Mouse (Mus musculus): Measurements from ENCODE around the gene Actr1b. TPM values are rescaled to one million over a fixed set of nuclear protein-coding genes. Genes with fewer than 3 reads are reported as not detected.

Gene Actr1b
- total and polyA plus RNA-seq, 2 experiments from 2014 or later, result 67.5 to 80.5 TPM

GRCm38 (mm10) chr1:36753932-36754675 lies 39.9 kb upstream of the Actr1b start:
- WGBS, result 71% methylated on average over 6 of the region's 6 CpGs
- Histone ChIP-seq H3K9me3 (replicated peaks; ENCODE audit: control insufficient read depth, low read length) (no peaks in the 10 kb centered on the region), H3K9ac (replicated peaks; ENCODE audit: low read depth, low read length) (no peak overlapping the region), H3K36me3 (replicated peaks; ENCODE audit: control insufficient read depth, insufficient read depth, low read length) (no peaks in the 10 kb centered on the region), H3K27me3 (ENCODE audit: control insufficient read depth, insufficient read depth, low read length) (no peaks in the 10 kb centered on the region), H3K4me2 (ENCODE audit: low read depth, low read length) (no peak overlapping the region), H3K4me3 (ENCODE audit: low read depth, low read length) (no peak overlapping the region), H3K4me1 (ENCODE audit: control insufficient read depth, insufficient read depth) (no peaks in the 10 kb centered on the region), H3K27ac (ENCODE audit: low read depth) (no peak overlapping the region)
- ATAC-seq (ENCODE audit: insufficient read depth, low read depth) (no peak), DNase-seq (ENCODE audit: low spot score) (no peak)
- TF ChIP-seq EP300 (IDR thresholded peaks at IDR 0.05; ENCODE audit: low read depth) (no peak), CTCF (IDR thresholded peaks at IDR 0.05; ENCODE audit: low read depth) (no peak)

GRCm38 (mm10) chr1:36746452-36746851 lies 32.2 kb upstream of the Actr1b start:
- no peak for TF ChIP-seq EP300 (IDR thresholded peaks at IDR 0.05; ENCODE audit: low read depth)
- peak; percentile 33 for TF ChIP-seq CTCF (IDR thresholded peaks at IDR 0.05; ENCODE audit: low read depth)
- Histone ChIP-seq H3K36me3 (replicated peaks; ENCODE audit: control insufficient read depth, insufficient read depth, low read length) (no peaks in the 10 kb centered on the region), H3K27me3 (ENCODE audit: control insufficient read depth, insufficient read depth, low read length) (peaks cover 11% of the 10 kb centered on the region; the same call in 1 of the 2 replicates), H3K4me2 (ENCODE audit: low read depth, low read length) (no peak overlapping the region), H3K27ac (ENCODE audit: low read depth) (no peak overlapping the region), H3K9ac (replicated peaks; ENCODE audit: low read depth, low read length) (no peak overlapping the region), H3K4me3 (ENCODE audit: low read depth, low read length) (no peak overlapping the region), H3K4me1 (ENCODE audit: control insufficient read depth, insufficient read depth) (no peaks in the 10 kb centered on the region), H3K9me3 (replicated peaks; ENCODE audit: control insufficient read depth, low read length) (no peaks in the 10 kb centered on the region)
- no peak for ATAC-seq (ENCODE audit: insufficient read depth, low read depth)
- no peak for DNase-seq (ENCODE audit: low spot score)
- 46% methylated on average over 15 of the region's 15 CpGs for WGBS

GRCm38 (mm10) chr1:36745661-36746060 lies 31.4 kb upstream of the Actr1b start:
- H3K27ac ChIP-seq (ENCODE audit: low read depth), result no peak overlapping the region
- no peaks in the 10 kb centered on the region for H3K36me3 ChIP-seq (replicated peaks; ENCODE audit: control insufficient read depth, insufficient read depth, low read length)
- no peaks in the 10 kb centered on the region for H3K9me3 ChIP-seq (replicated peaks; ENCODE audit: control insufficient read depth, low read length)
- no peak for ATAC-seq (ENCODE audit: insufficient read depth, low read depth)
- no peak overlapping the region for H3K9ac ChIP-seq (replicated peaks; ENCODE audit: low read depth, low read length)
- peaks cover 11% of the 10 kb centered on the region; the same call in 1 of the 2 replicates for H3K27me3 ChIP-seq (ENCODE audit: control insufficient read depth, insufficient read depth, low read length)
- no peak overlapping the region for H3K4me3 ChIP-seq (ENCODE audit: low read depth, low read length)
- no peak for DNase-seq (ENCODE audit: low spot score)
- 53% methylated on average over 4 of the region's 4 CpGs for WGBS
- TF ChIP-seq EP300 (IDR thresholded peaks at IDR 0.05; ENCODE audit: low read depth) (no peak), CTCF (IDR thresholded peaks at IDR 0.05; ENCODE audit: low read depth) (no peak)
- no peak overlapping the region for H3K4me2 ChIP-seq (ENCODE audit: low read depth, low read length)
- H3K4me1 ChIP-seq (ENCODE audit: control insufficient read depth, insufficient read depth), result no peaks in the 10 kb centered on the region

- H3K9ac ChIP-seq (replicated peaks; ENCODE audit: low read depth, low read length), result no peak overlapping the region
- H3K27ac ChIP-seq (ENCODE audit: low read depth), result no peak overlapping the region
- H3K36me3 ChIP-seq (replicated peaks; ENCODE audit: control insufficient read depth, insufficient read depth, low read length), result no peaks in the 10 kb centered on the region
- no peaks in the 10 kb centered on the region for H3K4me1 ChIP-seq (ENCODE audit: control insufficient read depth, insufficient read depth)
- 28% methylated on average over 17 of the region's 17 CpGs for WGBS
- no peak overlapping the region for H3K4me3 ChIP-seq (ENCODE audit: low read depth, low read length)
- ATAC-seq (ENCODE audit: insufficient read depth, low read depth) (no peak), DNase-seq (ENCODE audit: low spot score) (peak; percentile 5)
- H3K9me3 ChIP-seq (replicated peaks; ENCODE audit: control insufficient read depth, low read length), result no peaks in the 10 kb centered on the region
- H3K27me3 ChIP-seq (ENCODE audit: control insufficient read depth, insufficient read depth, low read length), result peaks cover 14% of the 10 kb centered on the region; the same call in 1 of the 2 replicates
- no peak overlapping the region for H3K4me2 ChIP-seq (ENCODE audit: low read depth, low read length)
- TF ChIP-seq EP300 (IDR thresholded peaks at IDR 0.05; ENCODE audit: low read depth), result no peak
- peak; percentile 71 for TF ChIP-seq CTCF (IDR thresholded peaks at IDR 0.05; ENCODE audit: low read depth)
Observed at GRCm38 (mm10) chr1:36744268-36744944, 30.2 kb upstream of the Actr1b start.

DNA sequence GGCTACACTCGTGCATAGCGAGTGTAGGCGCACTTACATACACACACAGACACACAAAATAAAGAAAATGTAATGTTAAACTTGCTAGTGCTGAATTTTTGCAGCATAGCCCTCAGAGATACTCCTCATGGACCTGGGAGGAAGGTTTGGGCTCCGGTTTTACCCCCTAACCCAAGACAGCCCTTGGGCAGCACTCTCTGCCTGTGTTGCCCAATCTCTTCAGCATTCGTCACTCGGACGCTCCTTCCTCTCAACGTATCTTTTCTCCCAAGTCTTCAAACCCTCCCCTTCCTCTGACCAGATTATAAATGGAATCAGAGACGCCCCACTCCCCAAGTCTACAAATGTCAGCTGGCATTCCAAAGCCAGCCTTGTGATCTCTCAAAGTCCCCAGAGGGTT lies 28.8 kb upstream of the Actr1b start:
- Histone ChIP-seq H3K27me3 (ENCODE audit: control insufficient read depth, insufficient read depth, low read length) (peaks cover 14% of the 10 kb centered on the region; the same call in 1 of the 2 replicates), H3K27ac (ENCODE audit: low read depth) (no peak overlapping the region), H3K9ac (replicated peaks; ENCODE audit: low read depth, low read length) (no peak overlapping the region), H3K4me2 (ENCODE audit: low read depth, low read length) (no peak overlapping the region), H3K4me3 (ENCODE audit: low read depth, low read length) (no peak overlapping the region), H3K36me3 (replicated peaks; ENCODE audit: control insufficient read depth, insufficient read depth, low read length) (no peaks in the 10 kb centered on the region), H3K9me3 (replicated peaks; ENCODE audit: control insufficient read depth, low read length) (no peaks in the 10 kb centered on the region), H3K4me1 (ENCODE audit: control insufficient read depth, insufficient read depth) (no peaks in the 10 kb centered on the region)
- TF ChIP-seq EP300 (IDR thresholded peaks at IDR 0.05; ENCODE audit: low read depth), result no peak
- TF ChIP-seq CTCF (IDR thresholded peaks at IDR 0.05; ENCODE audit: low read depth), result no peak
- DNase-seq (ENCODE audit: low spot score) (no peak), ATAC-seq (ENCODE audit: insufficient read depth, low read depth) (no peak)
- 52% methylated on average over 9 of the region's 9 CpGs for WGBS

All from heart, postnatal 0 days (tissue).